Mouse (Mus musculus) stomach, postnatal 0 days (tissue): ENCODE data around the gene Ap3d1. TPM values are rescaled to one million over a fixed set of nuclear protein-coding genes. Genes with fewer than 3 reads are reported as not detected.

ENCODE experiments used
- ATAC-seq: fragments of 200-750 bp; cut with Nextera tagmentation; 2 replicates; pipeline ENCODE4 v1.8.0; 2017; ENCODE audit not compliant: low FRiP score, low TSS enrichment
- DNase-seq: peaks from one replicate; pipeline ENCODE4 v3.0.0-alpha.2; 2016; ENCODE audit warnings: low spot score
- H3K27ac ChIP-seq: fragments of 300-500 bp; sonication (generic); replicated peaks from 2 replicates; pipeline ENCODE4 v1.5.1; 2014; ENCODE audit warnings: mild to moderate bottlenecking, control low read depth
- H3K27me3 ChIP-seq: fragments of 300-500 bp; sonication (generic); 2 replicates; pipeline ENCODE4 v1.6.1; 2014; ENCODE audit warnings: low read length; ENCODE audit not compliant: control insufficient read depth, insufficient read depth
- H3K36me3 ChIP-seq: fragments of 300-500 bp; sonication (generic); 2 replicates; pipeline ENCODE4 v1.6.1; 2014; ENCODE audit warnings: low read length, mixed read lengths; ENCODE audit not compliant: control insufficient read depth, insufficient read depth
- H3K4me1 ChIP-seq: fragments of 300-500 bp; sonication (generic); replicated peaks from 2 replicates; pipeline ENCODE4 v1.6.1; 2014; ENCODE audit warnings: antibody characterized with exemption; ENCODE audit not compliant: control insufficient read depth, insufficient read depth
- H3K4me2 ChIP-seq: fragments of 300-500 bp; sonication (generic); replicated peaks from 2 replicates; pipeline ENCODE4 v1.6.1; 2014; ENCODE audit warnings: low read depth, mild to moderate bottlenecking, control low read depth, moderate library complexity
- H3K4me3 ChIP-seq: fragments of 300-500 bp; sonication (generic); 2 replicates; pipeline ENCODE4 v1.5.1; 2014; ENCODE audit warnings: low read depth, low read length, control low read depth
- H3K9ac ChIP-seq: fragments of 300-500 bp; sonication (generic); 2 replicates; pipeline ENCODE4 v1.6.1; 2014; ENCODE audit warnings: mild to moderate bottlenecking, low read length, control low read depth, mixed read lengths
- H3K9me3 ChIP-seq: fragments of 300-500 bp; sonication (generic); 2 replicates; pipeline ENCODE4 v1.6.1; 2016; ENCODE audit warnings: low read length; ENCODE audit not compliant: control insufficient read depth
- CTCF ChIP-seq: IDR thresholded peaks from 2 replicates; pipeline ENCODE4 v1.5.1; 2016; ENCODE audit warnings: antibody characterized with exemption, low read depth, mild to moderate bottlenecking, moderate library complexity
- EP300 ChIP-seq: optimal IDR thresholded peaks from 2 replicates; pipeline ENCODE3; 2016; ENCODE audit warnings: antibody characterized with exemption
- WGBS: fragments of 180-500 bp; shearing (Covaris S2); extraction: QIAGEN DNeasy Blood & Tissue Kit; methylation state at CpG from one replicate; pipeline ENCODE4 v1.1.7; 2014; 5-methylcytosine and 5-hydroxymethylcytosine counted together
- polyA plus RNA-seq: library from polyadenylated mRNA; unstranded; fragments of >200 nt; fragmentation: Nextera tagmentation; extraction: Ambion mirVana; gene quantifications from 2 replicates; pipeline ENCODE4 v1.2.1, GENCODE M21; 2015

Ap3d1 gene
- polyA plus RNA-seq, 1 experiment from 2014 or later, result 38.7 TPM

GRCm38 (mm10) chr10:80763502-80763901, 21.4 kb upstream of the Ap3d1 start:
- WGBS, result 89% methylated on average over 2 of the region's 2 CpGs
- Histone ChIP-seq H3K4me1 (no peaks in the 10 kb centered on the region; the same call in none of the 2 replicates), H3K27me3 (no peaks in the 10 kb centered on the region), H3K9me3 (no peaks in the 10 kb centered on the region), H3K9ac (no peak overlapping the region), H3K4me2 (no peak overlapping the region), H3K4me3 (no peak overlapping the region), H3K36me3 (peaks cover 10% of the 10 kb centered on the region), H3K27ac (no peak overlapping the region)
- TF ChIP-seq CTCF, result no peak
- no peak for DNase-seq
- no peak for ATAC-seq

DNA sequence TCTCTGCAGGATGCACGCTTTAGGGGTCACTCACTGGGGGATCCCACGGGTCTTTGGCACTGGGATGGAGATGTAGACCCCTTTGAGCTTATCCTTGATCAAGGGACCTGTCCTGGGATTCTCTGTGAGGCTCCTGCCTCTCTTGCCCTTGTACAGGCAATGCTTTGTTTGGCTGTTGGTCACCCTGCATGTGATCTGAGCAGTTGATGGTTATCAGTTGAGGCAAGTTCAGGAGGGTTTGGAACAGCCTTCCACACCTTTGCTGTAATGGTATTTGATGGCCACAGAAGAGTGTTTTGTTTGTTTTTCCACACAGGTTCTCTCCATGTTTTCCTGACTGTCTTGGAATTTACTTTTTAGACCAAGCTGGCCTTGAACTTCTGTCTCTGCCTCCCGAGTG, 19.8 kb upstream of the Ap3d1 start:
- H3K36me3 ChIP-seq, result no peaks in the 10 kb centered on the region
- ATAC-seq (no peak), DNase-seq (no peak)
- no peak overlapping the region for H3K4me3 ChIP-seq
- TF ChIP-seq EP300, result no peak
- no peak for TF ChIP-seq CTCF
- H3K4me1 ChIP-seq, result no peaks in the 10 kb centered on the region; the same call in none of the 2 replicates
- no peaks in the 10 kb centered on the region for H3K27me3 ChIP-seq
- no peak overlapping the region for H3K27ac ChIP-seq
- H3K4me2 ChIP-seq, result no peak overlapping the region
- H3K9me3 ChIP-seq, result no peaks in the 10 kb centered on the region
- 54% methylated on average over 3 of the region's 3 CpGs for WGBS
- H3K9ac ChIP-seq, result no peak overlapping the region

- Histone ChIP-seq H3K36me3 (no peaks in the 10 kb centered on the region), H3K4me2 (no peak overlapping the region), H3K27me3 (no peaks in the 10 kb centered on the region), H3K9ac (0 out of 2 replicates have a peak overlapping the region, but pooled peaks have one; percentile 1), H3K27ac (no peak overlapping the region), H3K9me3 (no peaks in the 10 kb centered on the region), H3K4me3 (no peak overlapping the region), H3K4me1 (peaks cover 5% of the 10 kb centered on the region)
- ATAC-seq, result no peak
- TF ChIP-seq CTCF (no peak), EP300 (no peak)
- DNase-seq, result no peak
- WGBS, result 70% methylated on average over 4 of the region's 4 CpGs
Observed at GRCm38 (mm10) chr10:80760596-80761524, 18.8 kb upstream of the Ap3d1 start.

GRCm38 (mm10) chr10:80758651-80759050, 16.6 kb upstream of the Ap3d1 start:
- ATAC-seq (no peak; the same call in 1 of the 2 replicates), DNase-seq (peak; percentile 45)
- Histone ChIP-seq H3K4me1 (peaks cover 7% of the 10 kb centered on the region), H3K27me3 (no peaks in the 10 kb centered on the region), H3K9ac (no peak overlapping the region), H3K4me2 (no peak overlapping the region), H3K27ac (no peak overlapping the region), H3K9me3 (no peaks in the 10 kb centered on the region), H3K4me3 (no peak overlapping the region), H3K36me3 (no peaks in the 10 kb centered on the region)
- no peak for TF ChIP-seq EP300
- no peak for TF ChIP-seq CTCF
- 59% methylated on average over 7 of the region's 7 CpGs for WGBS

DNA sequence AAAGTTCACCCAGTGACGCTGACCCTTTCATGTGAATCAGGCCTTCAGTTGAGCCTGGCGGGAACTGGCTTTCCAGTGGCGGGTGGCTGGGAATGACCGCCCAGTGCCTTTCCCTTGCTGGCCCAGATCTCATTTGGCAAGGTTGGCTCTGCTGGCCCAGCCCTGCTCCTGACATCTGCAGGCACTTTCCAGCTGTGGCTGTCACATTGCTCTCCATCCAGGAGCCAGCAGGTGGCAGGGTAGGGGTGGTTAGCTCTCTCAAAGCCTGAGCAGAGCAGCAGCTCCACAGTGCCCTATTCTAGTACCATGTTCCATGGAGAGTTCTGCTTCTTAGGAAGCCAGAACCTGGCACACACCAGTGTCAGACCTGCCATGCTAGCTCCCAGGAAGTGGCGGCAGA, 15.7 kb upstream of the Ap3d1 start:
- H3K9me3 ChIP-seq, result no peaks in the 10 kb centered on the region
- no peak for TF ChIP-seq EP300
- peak; percentile 82 for TF ChIP-seq CTCF
- H3K4me2 ChIP-seq, result no peak overlapping the region
- 24% methylated on average over 5 of the region's 5 CpGs for WGBS
- H3K4me1 ChIP-seq, result peaks cover 7% of the 10 kb centered on the region
- no peaks in the 10 kb centered on the region for H3K36me3 ChIP-seq
- no peak overlapping the region; the same call in 1 of the 2 replicates for H3K27ac ChIP-seq
- H3K9ac ChIP-seq, result no peak overlapping the region; the same call in 1 of the 2 replicates
- H3K27me3 ChIP-seq, result no peaks in the 10 kb centered on the region
- peak; percentile 85 for DNase-seq
- ATAC-seq, result peak; percentile 54
- no peak overlapping the region for H3K4me3 ChIP-seq

DNA sequence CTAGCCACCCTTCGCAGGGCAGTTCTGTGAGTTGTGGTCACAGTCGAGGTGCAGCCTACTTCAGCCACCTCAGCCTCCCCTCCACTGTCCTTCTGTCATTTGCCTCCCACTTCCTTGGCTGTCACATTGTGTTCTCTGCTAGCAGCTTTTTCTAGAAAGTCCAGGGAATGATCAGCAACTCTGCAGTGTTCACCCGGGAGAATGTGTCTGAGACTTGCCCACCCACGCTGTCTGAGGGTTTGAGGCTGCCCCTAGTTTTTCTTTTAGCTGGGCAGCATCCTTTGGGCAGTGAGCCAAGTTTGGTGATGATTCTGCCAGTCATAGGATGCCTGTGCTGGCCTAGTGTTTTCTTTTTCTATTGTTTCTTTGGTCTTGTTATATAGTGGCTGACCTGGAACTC, 14.9 kb upstream of the Ap3d1 start:
- Histone ChIP-seq H3K27me3 (no peaks in the 10 kb centered on the region), H3K4me3 (no peak overlapping the region), H3K36me3 (no peaks in the 10 kb centered on the region), H3K9ac (no peak overlapping the region), H3K4me2 (peak overlapping the region; percentile 88; the same call in 1 of the 2 replicates), H3K4me1 (peaks cover 10% of the 10 kb centered on the region), H3K27ac (no peak overlapping the region), H3K9me3 (no peaks in the 10 kb centered on the region)
- DNase-seq, result no peak
- TF ChIP-seq CTCF (no peak), EP300 (no peak)
- 52% methylated on average over 4 of the region's 4 CpGs for WGBS
- ATAC-seq, result no peak
